Mouse (Mus musculus) embryonic facial prominence, embryonic 11.5 days (tissue): ENCODE measurements around the gene Ccdc27. TPM values are rescaled to one million over a fixed set of nuclear protein-coding genes. Genes with fewer than 3 reads are reported as not detected.

Experiments used
- ATAC-seq: fragments of 200-750 bp; cut with Nextera tagmentation; replicated peaks from 2 replicates; pipeline ENCODE4 v1.8.0; 2017; ENCODE audit warnings: low read depth; ENCODE audit not compliant: insufficient number of reproducible peaks, low FRiP score, low TSS enrichment
- DNase-seq: peaks from one replicate; pipeline ENCODE4 v3.0.0-alpha.2; 2015; ENCODE audit warnings: low spot score
- H3K27ac ChIP-seq: fragments of 300-500 bp; sonication (generic); replicated peaks from 2 replicates; pipeline ENCODE4 v1.5.1; 2014; ENCODE audit warnings: mild to moderate bottlenecking, low read depth, low read length, control low read depth
- H3K27me3 ChIP-seq: fragments of 300-500 bp; sonication (generic); 2 replicates; pipeline ENCODE4 v1.6.1; 2014; ENCODE audit warnings: mild to moderate bottlenecking, low read length, moderate library complexity, mixed read lengths; ENCODE audit not compliant: control insufficient read depth, insufficient read depth
- H3K36me3 ChIP-seq: fragments of 300-500 bp; sonication (generic); replicated peaks from 2 replicates; pipeline ENCODE4 v1.6.1; 2014; ENCODE audit warnings: low read depth, mild to moderate bottlenecking, low read length, moderate library complexity, mixed read lengths; ENCODE audit not compliant: control insufficient read depth, insufficient read depth
- H3K4me1 ChIP-seq: fragments of 300-500 bp; sonication (generic); 2 replicates; pipeline ENCODE4 v1.6.1; 2014; ENCODE audit warnings: low read length, mixed read lengths; ENCODE audit not compliant: control insufficient read depth, insufficient read depth
- H3K4me2 ChIP-seq: fragments of 300-500 bp; sonication (generic); 2 replicates; pipeline ENCODE4 v1.6.1; 2014; ENCODE audit warnings: low read depth, mild to moderate bottlenecking, control low read depth, low read length, moderate library complexity
- H3K4me3 ChIP-seq: fragments of 300-500 bp; sonication (generic); 2 replicates; pipeline ENCODE4 v1.5.1; 2014; ENCODE audit warnings: low read depth, low read length, control low read depth
- H3K9ac ChIP-seq: fragments of 300-500 bp; sonication (generic); replicated peaks from 2 replicates; pipeline ENCODE4 v1.6.1; 2014; ENCODE audit warnings: mild to moderate bottlenecking, control low read depth, low read length
- H3K9me3 ChIP-seq: fragments of 300-500 bp; sonication (generic); replicated peaks from 2 replicates; pipeline ENCODE4 v1.6.1; 2016; ENCODE audit warnings: mild to moderate bottlenecking, low read length, inconsistent platforms, mixed read lengths; ENCODE audit not compliant: control insufficient read depth
- WGBS: fragments of 180-500 bp; shearing (Covaris S2); extraction: QIAGEN DNeasy Blood & Tissue Kit; methylation state at CpG from one replicate; pipeline ENCODE4 v1.1.7; 2014; 5-methylcytosine and 5-hydroxymethylcytosine counted together
- polyA plus RNA-seq: library from polyadenylated mRNA; unstranded; fragments of >200 nt; fragmentation: Nextera tagmentation; extraction: Ambion mirVana; gene quantifications from 2 replicates; pipeline ENCODE4 v1.2.1, GENCODE M21; 2014

The Ccdc27 gene
- polyA plus RNA-seq, 1 experiment from 2014 or later, result not detected

DNA sequence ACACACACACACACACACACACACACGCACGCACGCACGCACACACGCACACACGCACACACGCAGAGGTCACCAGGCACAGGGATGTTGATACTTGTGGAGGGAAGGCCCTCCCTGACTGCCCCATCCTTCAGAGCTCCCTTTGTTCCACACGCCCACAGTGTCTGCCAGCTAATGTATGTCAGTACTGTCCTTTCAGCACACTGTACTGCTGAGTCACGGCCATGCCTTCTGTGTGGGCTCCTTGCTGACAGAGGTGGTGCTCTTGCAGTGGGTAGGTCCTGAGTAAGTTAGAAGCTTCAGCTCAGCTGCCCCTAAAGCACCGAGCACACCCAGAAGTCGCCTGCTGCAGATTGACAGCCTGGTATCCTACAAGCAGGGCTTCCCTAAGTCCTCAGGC, 62.0 kb downstream of the Ccdc27 start:
- Histone ChIP-seq H3K4me2 (no peak overlapping the region), H3K4me3 (no peak overlapping the region), H3K27ac (no peak overlapping the region), H3K27me3 (no peaks in the 10 kb centered on the region), H3K4me1 (no peaks in the 10 kb centered on the region; the same call in 1 of the 2 replicates), H3K9ac (no peak overlapping the region), H3K9me3 (no peaks in the 10 kb centered on the region), H3K36me3 (peaks cover 7% of the 10 kb centered on the region)
- ATAC-seq (no peak), DNase-seq (no peak)
- WGBS, result 91% methylated on average over 11 of the region's 11 CpGs

GRCm38 (mm10) chr4:153979243-153979642, 63.2 kb downstream of the Ccdc27 start:
- H3K4me1 ChIP-seq, result no peaks in the 10 kb centered on the region; the same call in 1 of the 2 replicates
- H3K27me3 ChIP-seq, result no peaks in the 10 kb centered on the region
- H3K9ac ChIP-seq, result no peak overlapping the region
- no peak overlapping the region for H3K27ac ChIP-seq
- no peak for DNase-seq
- H3K36me3 ChIP-seq, result peaks cover 4% of the 10 kb centered on the region; the same call in 1 of the 2 replicates
- H3K4me2 ChIP-seq, result no peak overlapping the region
- no peaks in the 10 kb centered on the region for H3K9me3 ChIP-seq
- no peak overlapping the region for H3K4me3 ChIP-seq
- no peak for ATAC-seq
- WGBS, result 91% methylated on average over 10 of the region's 10 CpGs

Other genes starting within 250 kb of the Ccdc27 start
- gene A430005L14Rik, start 85.4 kb downstream of the Ccdc27 start, polyA plus RNA-seq, result 107 TPM in 2 replicates
- gene Dffb, start 67.6 kb downstream of the Ccdc27 start, polyA plus RNA-seq, result 10.4 and 12.8 TPM in 2 replicates
- 13.6 and 16.0 TPM in 2 replicates for gene Cep104, start 67.5 kb downstream of the Ccdc27 start, polyA plus RNA-seq
- 11.9 TPM in 2 replicates for gene Lrrc47, start 30.9 kb downstream of the Ccdc27 start, polyA plus RNA-seq
- gene Smim1, start 16.4 kb downstream of the Ccdc27 start, polyA plus RNA-seq, result 9.4 and 9.7 TPM in 2 replicates
- 0.84 and 1.1 TPM in 2 replicates for gene Trp73, start 97.5 kb upstream of the Ccdc27 start, polyA plus RNA-seq
- gene Wrap73, start 99.7 kb upstream of the Ccdc27 start, polyA plus RNA-seq, result 47.4 and 50.0 TPM in 2 replicates
- gene Tprgl, start 118.0 kb upstream of the Ccdc27 start, polyA plus RNA-seq, result 117 and 134 TPM in 2 replicates
- gene Megf6, start 128.1 kb upstream of the Ccdc27 start, polyA plus RNA-seq, result 17.6 and 22.9 TPM in 2 replicates